Mouse (Mus musculus) fat pad, adult 2 months (tissue): Measurements from ENCODE around the gene Gm128.
"Not testable (repeated sequence)": the region's sequence is repeated elsewhere in the genome, so short reads cannot be mapped to it uniquely, and the experiment has no call there.

Source experiments
- DNase-seq: peaks from one replicate; pipeline ENCODE4 v3.0.0-alpha.2; 2011; ENCODE audit warnings: low read depth, low spot score; ENCODE audit errors: extremely low read depth

Gm128 gene

GRCm38 (mm10) chr3:95231298-95232221, 9.8 kb downstream of the Gm128 start, which contains the start of gene Mllt11:
Gene Mllt11, minus strand, starts transcription at chr3:95232171.
- no peak for DNase-seq

GRCm38 (mm10) chr3:95230495-95231297, 10.7 kb downstream of the Gm128 start:
- DNase-seq = no peak

- no peak for DNase-seq
Measured at GRCm38 (mm10) chr3:95229781-95230494, 11.5 kb downstream of the Gm128 start.

GRCm38 (mm10) chr3:95228894-95229780, 12.3 kb downstream of the Gm128 start:
- no peak for DNase-seq

GRCm38 (mm10) chr3:95228148-95228893, 13.1 kb downstream of the Gm128 start, which contains the start of gene Cdc42se1:
Gene Cdc42se1, plus strand, starts transcription at chr3:95228732.
- DNase-seq = no peak

- DNase-seq = no peak
Measured at GRCm38 (mm10) chr3:95227214-95227613, 14.2 kb downstream of the Gm128 start.

GRCm38 (mm10) chr3:95224295-95224694, 17.1 kb downstream of the Gm128 start:
- no peak for DNase-seq

GRCm38 (mm10) chr3:95223041-95223440, 18.4 kb downstream of the Gm128 start:
- no peak for DNase-seq

GRCm38 (mm10) chr3:95218466-95219137, 22.8 kb downstream of the Gm128 start:
- DNase-seq = no peak

GRCm38 (mm10) chr3:95217255-95218134, 23.9 kb downstream of the Gm128 start, which contains the start of gene Gabpb2:
Gene Gabpb2, minus strand, starts transcription at chr3:95217916.
- DNase-seq = no peak

GRCm38 (mm10) chr3:95216655-95217254, 24.6 kb downstream of the Gm128 start:
- no peak for DNase-seq

GRCm38 (mm10) chr3:95213609-95213975, 27.8 kb downstream of the Gm128 start:
- no peak for DNase-seq

- DNase-seq = not testable (repeated sequence)
Measured at GRCm38 (mm10) chr3:95212889-95213608, 28.3 kb downstream of the Gm128 start.

- no peak for DNase-seq
Measured at GRCm38 (mm10) chr3:95210585-95210984, 30.8 kb downstream of the Gm128 start.

- no peak for DNase-seq
Measured at GRCm38 (mm10) chr3:95208286-95208685, 33.1 kb downstream of the Gm128 start.

GRCm38 (mm10) chr3:95203880-95204279, 37.5 kb downstream of the Gm128 start:
- no peak for DNase-seq

GRCm38 (mm10) chr3:95200562-95200961, 40.8 kb downstream of the Gm128 start:
- DNase-seq = no peak
